Mouse (Mus musculus) small intestine, adult 2 months (tissue): ENCODE measurements around the gene Bnc1.

Source experiments
- CTCF ChIP-seq: fragments of 200-500 bp; IDR thresholded peaks from 2 replicates; pipeline ENCODE4 v1.5.1; 2012; ENCODE audit warnings: low read depth, mild to moderate bottlenecking, control low read depth, inconsistent platforms, low read length, moderate library complexity, mixed read lengths; ENCODE audit not compliant: insufficient replicate concordance, insufficient read length; ENCODE audit errors: extremely low read depth
- POLR2A ChIP-seq: fragments of 200-500 bp; IDR thresholded peaks from 2 replicates; pipeline ENCODE4 v1.6.1; 2012; ENCODE audit warnings: low read depth, mild to moderate bottlenecking, control low read depth, inconsistent platforms, low read length, moderate library complexity

DNA sequence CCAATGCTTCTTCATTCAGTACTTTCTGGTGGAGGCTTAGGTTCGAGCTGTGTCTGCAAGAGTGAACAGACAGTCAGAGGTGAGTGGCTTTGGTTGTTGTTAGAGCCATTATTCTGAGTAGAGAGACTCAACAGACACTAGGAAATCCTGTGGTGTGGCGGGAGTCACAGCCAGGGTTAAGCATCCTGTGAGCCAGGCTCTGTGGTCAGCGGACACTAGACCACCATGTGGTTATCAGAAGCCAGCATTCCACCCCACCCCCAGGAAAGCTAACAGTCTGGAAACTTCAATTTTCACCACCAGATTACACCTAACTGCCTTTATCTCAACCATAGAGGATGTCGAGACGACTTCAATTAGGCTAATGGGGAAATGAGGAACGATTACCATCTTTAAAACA, 23.1 kb downstream of the Bnc1 start:
- TF ChIP-seq POLR2A (no peak), CTCF (no peak)
